26 mouse cellular contexts compared by ENCODE assay signal in the genomic region with DNA sequence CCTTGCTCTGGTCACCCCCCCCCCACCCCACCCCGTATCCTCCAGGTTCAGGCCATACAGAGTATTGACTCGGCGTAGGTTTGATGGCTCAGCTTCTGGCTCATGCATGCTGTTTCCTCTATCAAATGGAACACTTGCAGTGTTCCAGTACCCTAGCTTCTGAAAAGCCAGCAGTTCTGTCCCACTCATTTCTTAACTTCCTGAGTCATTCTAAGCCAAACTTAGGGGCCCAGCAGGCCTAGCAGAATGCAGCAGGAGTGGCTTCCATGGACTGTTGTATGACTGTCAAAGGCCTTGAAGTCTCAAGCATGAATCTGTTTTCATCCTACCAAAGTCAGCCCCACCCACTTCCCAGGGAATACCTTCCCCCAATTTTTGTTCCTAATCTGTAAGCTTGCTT.
"Had no signal": no experiment of that assay in that cellular context is flagged by ENCODE, and none has a peak within 500 bp of the region (broad histone marks: within the 10 kb centered on the region; RNA-seq: fewer than 3 reads in every experiment).

No protein-coding gene starts in this region.

- ATAC-seq: forebrain, embryonic 13.5 days; forebrain, embryonic 14.5 days; forebrain, embryonic 15.5 days; forebrain, embryonic 16.5 days; forebrain, postnatal 0 days had no signal

- H3K4me1 ChIP-seq: embryonic facial prominence, embryonic 12.5 days; forebrain, embryonic 15.5 days had no signal

- H3K9me3 ChIP-seq: embryonic facial prominence, embryonic 10.5 days; embryonic facial prominence, embryonic 12.5 days; embryonic facial prominence, embryonic 13.5 days; embryonic facial prominence, embryonic 15.5 days; forebrain, embryonic 10.5 days; forebrain, embryonic 12.5 days; forebrain, embryonic 13.5 days; forebrain, embryonic 15.5 days had no signal

- H3K27me3 ChIP-seq: embryonic facial prominence, embryonic 12.5 days; embryonic facial prominence, embryonic 13.5 days; embryonic facial prominence, embryonic 15.5 days; forebrain, embryonic 12.5 days; forebrain, embryonic 15.5 days had no signal

- H3K4me2 ChIP-seq: embryonic facial prominence, embryonic 12.5 days; embryonic facial prominence, embryonic 13.5 days; embryonic facial prominence, embryonic 15.5 days; forebrain, embryonic 12.5 days; forebrain, embryonic 13.5 days; forebrain, embryonic 15.5 days had no signal

- H3K4me3 ChIP-seq: embryonic facial prominence, embryonic 10.5 days; embryonic facial prominence, embryonic 12.5 days; embryonic facial prominence, embryonic 13.5 days; embryonic facial prominence, embryonic 15.5 days; erythroblast, embryonic 14.5 days; forebrain, embryonic 10.5 days; forebrain, embryonic 12.5 days; forebrain, embryonic 13.5 days; forebrain, embryonic 15.5 days; gastrocnemius, adult 2 months had no signal

- H3K9ac ChIP-seq: embryonic facial prominence, embryonic 12.5 days; embryonic facial prominence, embryonic 13.5 days; embryonic facial prominence, embryonic 15.5 days; forebrain, embryonic 12.5 days; forebrain, embryonic 13.5 days; forebrain, embryonic 15.5 days; forebrain, postnatal 0 days had no signal

- H3K27ac ChIP-seq: embryonic facial prominence, embryonic 10.5 days; embryonic facial prominence, embryonic 12.5 days; embryonic facial prominence, embryonic 13.5 days; embryonic facial prominence, embryonic 15.5 days; forebrain, embryonic 10.5 days; forebrain, embryonic 12.5 days; forebrain, embryonic 13.5 days; forebrain, embryonic 15.5 days; gastrocnemius, adult 2 months had no signal

- H3K36me3 ChIP-seq: embryonic facial prominence, embryonic 10.5 days; embryonic facial prominence, embryonic 12.5 days; embryonic facial prominence, embryonic 13.5 days; embryonic facial prominence, embryonic 15.5 days; forebrain, embryonic 10.5 days; forebrain, embryonic 12.5 days; forebrain, embryonic 15.5 days had no signal

- DNase-seq: cerebellum, adult 2 months; cerebellum, adult 8-10 months; cerebellum, adult 9-10 months; cerebellum, adult 9-11 months; cerebellum, postnatal 10 days; cerebellum, postnatal 25 days; cerebellum, postnatal 36 days; embryo, embryonic 11 days; forebrain, postnatal 0 days; gastrocnemius, adult 2 months; gastrocnemius, postnatal 10 days; gastrocnemius, postnatal 14 days; gastrocnemius, postnatal 25 days; gastrocnemius, postnatal 36 days; heart, adult 11 months had no signal
